Mouse (Mus musculus): ENCODE results near the gene Oxct1. TPM values are rescaled to one million over a fixed set of nuclear protein-coding genes. Genes with fewer than 3 reads are reported as not detected.

Gene Oxct1
- polyA plus RNA-seq, 1 experiment from 2014 or later = 251 TPM

DNA sequence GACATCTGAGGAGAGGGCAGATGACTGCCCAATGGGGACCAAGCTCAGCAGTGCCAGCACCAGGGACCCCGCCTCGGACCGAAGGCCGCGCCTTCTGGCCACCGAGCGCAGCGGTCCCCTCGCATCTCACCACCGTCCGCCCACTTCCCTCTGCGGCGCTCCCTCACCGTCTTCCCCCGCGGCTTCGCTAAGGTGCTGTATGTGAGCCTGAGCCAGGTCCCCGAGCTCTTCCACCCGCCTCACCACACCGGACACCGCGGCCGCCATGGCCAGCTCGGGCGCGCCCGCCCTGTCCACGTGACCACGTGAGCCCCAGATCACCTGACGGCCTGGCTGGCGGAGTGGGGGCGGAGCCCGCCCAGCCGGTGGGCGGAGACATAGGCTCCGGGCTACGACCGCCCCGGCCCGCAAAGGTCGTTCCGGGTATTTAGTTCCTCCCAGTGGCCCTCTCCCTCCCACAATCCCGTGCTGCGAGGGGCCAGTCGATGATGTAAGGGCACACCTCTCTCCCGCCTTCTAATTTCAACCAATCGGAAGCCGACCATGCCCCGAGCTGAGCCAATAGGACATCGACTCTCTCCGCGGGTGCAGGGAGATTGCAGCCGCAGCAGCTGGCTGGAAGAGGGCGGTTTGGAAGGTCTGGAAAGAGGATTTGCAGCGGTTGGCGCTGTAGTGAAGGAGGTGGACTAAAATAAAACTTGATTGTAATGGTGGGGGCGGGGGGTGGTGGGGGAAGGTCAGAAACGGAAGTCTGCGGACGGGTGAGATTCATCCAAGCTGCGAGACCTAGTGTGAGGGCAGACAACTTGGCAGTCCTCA, 30.5 kb upstream of the Oxct1 start, which contains the start of gene AW549877:
Gene AW549877 (minus strand): TSS at position 297 of the 819 bp plus-strand sequence.
- Histone ChIP-seq H3K9ac (ENCODE audit: low read length) (peak within 1 kb of the TSS; percentile 89), H3K4me3 (replicated peaks; ENCODE audit: low read length) (peak within 1 kb of the TSS; percentile 91), H3K27me3 (ENCODE audit: control insufficient read depth, insufficient read depth, low read length) (no peaks in the 10 kb centered on the region), H3K9me3 (replicated peaks; ENCODE audit: control insufficient read depth, low read length) (no peaks in the 10 kb centered on the region), H3K27ac (ENCODE audit: low read length) (peak within 1 kb of the TSS; percentile 97), H3K4me2 (ENCODE audit: low read depth, low read length) (peak within 1 kb of the TSS; percentile 88), H3K4me1 (ENCODE audit: control insufficient read depth, insufficient read depth, low read length) (peaks cover 8% of the 10 kb centered on the region; the same call in 1 of the 2 replicates), H3K36me3 (ENCODE audit: control insufficient read depth, insufficient read depth, low read length) (peaks cover 9% of the 10 kb centered on the region)
- peak; percentile 99 for ATAC-seq (ENCODE audit: insufficient read depth, low FRiP score)
- WGBS = under 1% methylated on average over 61 of the region's 61 CpGs

DNA sequence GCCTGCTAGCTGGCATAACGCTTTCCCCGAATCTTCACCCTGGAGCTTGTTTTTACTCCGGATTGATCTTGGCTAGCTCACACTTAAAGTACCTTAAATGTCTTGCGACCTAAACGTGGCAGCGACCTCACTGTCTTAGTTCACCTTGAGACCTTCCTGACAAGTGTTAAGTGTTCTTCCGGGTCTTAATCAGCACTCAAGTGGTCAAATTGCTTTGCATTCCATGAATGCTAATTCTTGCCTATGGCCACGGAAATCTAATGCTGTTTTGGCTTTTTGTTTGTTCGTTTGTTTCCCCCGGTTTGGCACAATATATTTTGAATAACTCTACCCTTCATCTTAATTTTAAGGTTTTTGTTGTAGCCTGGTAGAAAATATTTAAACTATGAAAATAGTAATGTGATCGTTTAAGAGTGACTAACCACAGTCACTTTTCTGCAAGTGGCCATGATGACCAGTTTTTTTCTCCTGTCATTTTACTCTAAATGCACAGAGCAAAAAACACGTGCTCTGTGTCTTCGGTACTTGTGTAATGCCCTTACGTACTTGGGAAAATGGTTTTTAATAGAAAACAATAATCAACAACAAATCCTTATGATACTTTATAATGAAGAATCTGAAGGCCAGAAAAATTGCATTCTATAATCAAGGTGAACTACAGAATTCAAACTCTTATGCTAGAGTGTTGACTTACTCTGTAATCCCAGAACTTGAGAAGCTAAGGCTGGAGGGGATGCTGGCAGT, 29.7 kb upstream of the Oxct1 start:
- Histone ChIP-seq H3K4me2 (ENCODE audit: low read depth, low read length) (peak overlapping the region; percentile 88), H3K4me3 (replicated peaks; ENCODE audit: low read length) (peak overlapping the region; percentile 91), H3K27me3 (ENCODE audit: control insufficient read depth, insufficient read depth, low read length) (no peaks in the 10 kb centered on the region), H3K27ac (ENCODE audit: low read length) (peak overlapping the region; percentile 96), H3K9ac (ENCODE audit: low read length) (peak overlapping the region; percentile 80), H3K36me3 (ENCODE audit: control insufficient read depth, insufficient read depth, low read length) (peaks cover 6% of the 10 kb centered on the region), H3K9me3 (replicated peaks; ENCODE audit: control insufficient read depth, low read length) (no peaks in the 10 kb centered on the region), H3K4me1 (ENCODE audit: control insufficient read depth, insufficient read depth, low read length) (peaks cover 8% of the 10 kb centered on the region; the same call in 1 of the 2 replicates)
- 18% methylated on average over 14 of the region's 14 CpGs for WGBS
- peak; percentile 0; the same call in 1 of the 2 replicates for ATAC-seq (ENCODE audit: insufficient read depth, low FRiP score)

DNA sequence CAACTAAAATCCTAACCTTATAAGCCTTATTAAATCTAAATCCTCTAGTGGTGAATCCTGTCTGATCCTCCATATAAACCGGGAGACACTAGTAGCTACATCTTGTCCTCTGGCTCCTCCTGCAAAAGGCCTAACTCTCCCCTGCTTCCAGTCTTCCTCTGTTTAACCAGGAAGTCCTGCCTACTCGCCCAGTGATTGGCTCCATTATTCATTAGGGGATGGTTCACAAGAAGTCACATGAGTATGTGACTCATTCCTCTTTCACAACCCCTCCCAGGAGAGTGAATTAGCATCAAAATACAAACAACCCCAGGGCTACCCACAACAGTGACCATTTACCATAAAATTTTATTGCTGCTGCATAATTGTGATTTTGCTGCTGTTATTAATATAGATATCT, 27.0 kb upstream of the Oxct1 start:
- no peaks in the 10 kb centered on the region for H3K36me3 ChIP-seq (ENCODE audit: control insufficient read depth, insufficient read depth, low read length)
- H3K9me3 ChIP-seq (replicated peaks; ENCODE audit: control insufficient read depth, low read length) = no peaks in the 10 kb centered on the region
- H3K9ac ChIP-seq (ENCODE audit: low read length) = no peak overlapping the region
- H3K27me3 ChIP-seq (ENCODE audit: control insufficient read depth, insufficient read depth, low read length) = no peaks in the 10 kb centered on the region
- WGBS = 61% methylated on average over 2 of the region's 2 CpGs
- H3K4me2 ChIP-seq (ENCODE audit: low read depth, low read length) = no peak overlapping the region
- no peak for ATAC-seq (ENCODE audit: insufficient read depth, low FRiP score)
- no peak overlapping the region for H3K4me3 ChIP-seq (replicated peaks; ENCODE audit: low read length)
- no peak overlapping the region for H3K27ac ChIP-seq (ENCODE audit: low read length)
- peaks cover 4% of the 10 kb centered on the region; the same call in 1 of the 2 replicates for H3K4me1 ChIP-seq (ENCODE audit: control insufficient read depth, insufficient read depth, low read length)

DNA sequence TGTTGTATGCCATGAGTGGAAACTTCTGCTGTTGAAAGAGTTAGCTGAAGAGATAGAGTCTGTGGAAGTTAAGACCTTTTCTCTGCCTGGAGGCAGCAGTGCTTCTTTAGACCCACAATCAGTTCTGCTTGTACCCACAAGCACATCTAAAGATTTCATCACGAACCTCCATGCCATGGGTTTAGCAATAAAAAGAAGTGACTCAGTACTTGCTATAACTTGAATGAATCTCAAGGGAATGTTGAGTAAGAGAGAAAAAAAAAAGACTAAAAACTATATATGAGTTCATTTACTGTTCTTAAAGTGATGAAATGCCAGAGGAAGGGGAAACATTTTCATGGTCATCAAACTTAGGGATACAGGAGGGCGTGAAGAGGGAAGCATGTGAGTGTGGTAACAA, 25.6 kb upstream of the Oxct1 start:
- WGBS = 86% methylated on average over 2 of the region's 2 CpGs

DNA sequence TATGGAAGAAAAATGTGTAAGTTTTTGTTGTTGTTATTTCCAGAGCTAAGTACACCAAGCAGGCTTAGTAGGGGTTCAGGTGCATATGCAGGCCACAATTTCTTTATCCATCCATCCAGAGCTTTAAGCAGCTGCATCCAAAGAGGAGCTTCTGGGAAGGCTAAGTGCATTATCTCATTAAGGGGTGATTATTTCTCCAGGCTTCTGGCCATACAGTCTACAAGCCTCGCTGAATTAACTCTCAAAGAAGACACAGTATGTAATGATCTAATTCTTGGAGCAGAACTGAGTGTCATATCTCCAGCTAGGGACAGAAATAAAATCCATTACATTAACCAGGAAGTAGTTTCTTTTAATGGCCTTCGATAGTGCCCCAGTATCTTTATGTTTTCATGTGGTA, 12.3 kb upstream of the Oxct1 start:
- H3K36me3 ChIP-seq (ENCODE audit: control insufficient read depth, insufficient read depth, low read length) = no peaks in the 10 kb centered on the region
- no peaks in the 10 kb centered on the region for H3K4me1 ChIP-seq (ENCODE audit: control insufficient read depth, insufficient read depth, low read length)
- H3K9ac ChIP-seq (ENCODE audit: low read length) = no peak overlapping the region
- H3K27ac ChIP-seq (ENCODE audit: low read length) = no peak overlapping the region
- no peak overlapping the region for H3K4me3 ChIP-seq (replicated peaks; ENCODE audit: low read length)
- no peaks in the 10 kb centered on the region for H3K9me3 ChIP-seq (replicated peaks; ENCODE audit: control insufficient read depth, low read length)
- no peak overlapping the region for H3K4me2 ChIP-seq (ENCODE audit: low read depth, low read length)
- 69% methylated on average over 2 of the region's 2 CpGs for WGBS
- no peaks in the 10 kb centered on the region for H3K27me3 ChIP-seq (ENCODE audit: control insufficient read depth, insufficient read depth, low read length)
- ATAC-seq (ENCODE audit: insufficient read depth, low FRiP score) = no peak

More for the DNA sequence above, 25.6 kb upstream of the Oxct1 start:
- no peak for ATAC-seq (ENCODE audit: insufficient read depth, low FRiP score)
- Histone ChIP-seq H3K4me2 (ENCODE audit: low read depth, low read length) (no peak overlapping the region), H3K27me3 (ENCODE audit: control insufficient read depth, insufficient read depth, low read length) (no peaks in the 10 kb centered on the region), H3K9ac (ENCODE audit: low read length) (no peak overlapping the region), H3K9me3 (replicated peaks; ENCODE audit: control insufficient read depth, low read length) (peaks cover 7% of the 10 kb centered on the region; the same call in 1 of the 2 replicates), H3K27ac (ENCODE audit: low read length) (no peak overlapping the region), H3K36me3 (ENCODE audit: control insufficient read depth, insufficient read depth, low read length) (no peaks in the 10 kb centered on the region), H3K4me1 (ENCODE audit: control insufficient read depth, insufficient read depth, low read length) (no peaks in the 10 kb centered on the region), H3K4me3 (replicated peaks; ENCODE audit: low read length) (no peak overlapping the region)

DNA sequence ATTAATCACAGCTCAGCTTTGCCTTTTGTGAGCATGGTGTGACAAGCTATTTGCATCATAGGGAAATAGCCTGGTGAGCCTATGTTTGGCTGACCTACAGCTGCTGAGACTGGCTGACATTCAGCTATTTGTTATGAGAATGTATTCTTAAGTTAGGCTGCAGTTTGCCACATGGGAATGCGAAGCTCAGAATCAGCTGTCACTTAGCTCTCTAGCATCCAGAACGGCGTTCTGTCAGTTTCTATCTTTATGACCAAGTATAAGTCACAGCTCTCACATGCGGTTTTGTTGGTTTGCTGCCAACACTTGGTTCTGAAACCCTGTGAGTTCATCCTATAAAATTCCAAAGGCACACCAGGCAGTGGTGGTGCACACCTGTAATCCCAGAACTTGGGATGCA, 5.5 kb upstream of the Oxct1 start:
- no peak for ATAC-seq (ENCODE audit: insufficient read depth, low FRiP score)
- Histone ChIP-seq H3K27ac (ENCODE audit: low read length) (no peak overlapping the region), H3K27me3 (ENCODE audit: control insufficient read depth, insufficient read depth, low read length) (no peaks in the 10 kb centered on the region), H3K4me2 (ENCODE audit: low read depth, low read length) (no peak overlapping the region), H3K4me1 (ENCODE audit: control insufficient read depth, insufficient read depth, low read length) (peaks cover 7% of the 10 kb centered on the region; the same call in 1 of the 2 replicates), H3K36me3 (ENCODE audit: control insufficient read depth, insufficient read depth, low read length) (no peaks in the 10 kb centered on the region), H3K9me3 (replicated peaks; ENCODE audit: control insufficient read depth, low read length) (no peaks in the 10 kb centered on the region), H3K4me3 (replicated peaks; ENCODE audit: low read length) (no peak overlapping the region), H3K9ac (ENCODE audit: low read length) (no peak overlapping the region)
- 62% methylated on average over 4 of the region's 4 CpGs for WGBS

DNA sequence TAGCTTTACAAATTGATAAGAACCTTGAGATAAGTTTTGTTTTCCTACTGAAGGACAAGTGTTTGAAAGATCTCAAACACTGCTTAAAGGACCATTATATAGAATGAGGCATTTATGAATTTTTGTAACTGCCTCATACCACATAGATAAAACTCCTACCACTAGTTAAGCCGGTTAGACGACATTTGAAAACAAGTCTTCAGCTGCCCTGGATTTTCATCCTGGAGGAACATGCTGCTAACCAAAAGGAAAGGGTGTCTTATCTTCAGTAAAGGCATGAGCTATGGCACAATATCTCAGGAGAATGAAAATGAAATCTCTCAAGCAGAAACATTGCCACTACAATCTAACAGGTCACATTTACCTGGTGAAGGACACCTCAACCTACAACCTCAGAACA, 2.4 kb upstream of the Oxct1 start:
- H3K27me3 ChIP-seq (ENCODE audit: control insufficient read depth, insufficient read depth, low read length) = no peaks in the 10 kb centered on the region
- H3K4me3 ChIP-seq (replicated peaks; ENCODE audit: low read length) = no peak overlapping the region
- no peak for ATAC-seq (ENCODE audit: insufficient read depth, low FRiP score)
- peak overlapping the region; percentile 60; the same call in 1 of the 2 replicates for H3K27ac ChIP-seq (ENCODE audit: low read length)
- 60% methylated on average over 2 of the region's 2 CpGs for WGBS
- H3K9ac ChIP-seq (ENCODE audit: low read length) = no peak overlapping the region
- H3K9me3 ChIP-seq (replicated peaks; ENCODE audit: control insufficient read depth, low read length) = no peaks in the 10 kb centered on the region
- peaks cover 7% of the 10 kb centered on the region; the same call in 1 of the 2 replicates for H3K4me1 ChIP-seq (ENCODE audit: control insufficient read depth, insufficient read depth, low read length)
- H3K4me2 ChIP-seq (ENCODE audit: low read depth, low read length) = no peak overlapping the region
- H3K36me3 ChIP-seq (ENCODE audit: control insufficient read depth, insufficient read depth, low read length) = no peaks in the 10 kb centered on the region

DNA sequence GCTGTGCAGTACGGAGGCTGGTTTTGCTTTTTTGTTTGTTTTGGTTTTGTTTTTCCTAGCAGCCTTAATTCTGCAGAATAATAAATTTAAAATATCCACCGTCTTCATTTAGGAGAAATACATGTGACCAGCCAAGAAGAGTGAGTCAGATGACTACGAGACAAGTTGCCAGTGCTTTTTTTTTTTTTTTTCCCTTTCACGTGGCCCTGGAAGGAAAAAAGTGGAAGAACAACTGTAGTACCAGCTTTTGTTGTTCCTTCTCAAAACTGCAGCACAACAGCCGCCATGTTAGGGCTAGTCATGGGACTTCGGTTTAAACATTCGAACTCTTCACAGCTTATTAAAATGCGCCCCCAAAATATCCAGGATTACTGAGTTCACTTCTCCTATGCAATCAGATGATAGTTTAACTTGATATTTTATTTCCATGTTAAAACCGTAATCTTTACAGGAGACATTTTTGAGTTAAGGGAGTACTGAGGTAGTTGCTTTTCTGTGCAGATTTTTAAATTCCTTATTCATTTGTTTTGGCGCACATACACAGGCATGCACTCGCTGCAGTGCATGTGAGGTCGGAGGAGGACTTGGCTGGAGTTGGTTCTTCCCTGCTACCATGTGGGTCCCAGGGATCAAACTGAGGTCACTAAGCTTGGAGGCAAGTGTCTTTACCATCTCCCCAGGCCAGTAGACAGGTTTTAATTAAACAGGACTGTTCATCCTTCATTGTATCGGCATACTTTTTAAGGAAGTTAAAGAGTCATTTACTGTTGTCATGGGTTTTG, 1.3 kb upstream of the Oxct1 start:
- Histone ChIP-seq H3K9ac (ENCODE audit: low read length) (no peak overlapping the region), H3K9me3 (replicated peaks; ENCODE audit: control insufficient read depth, low read length) (no peaks in the 10 kb centered on the region), H3K27me3 (ENCODE audit: control insufficient read depth, insufficient read depth, low read length) (no peaks in the 10 kb centered on the region), H3K27ac (ENCODE audit: low read length) (no peak overlapping the region), H3K4me1 (ENCODE audit: control insufficient read depth, insufficient read depth, low read length) (peaks cover 7% of the 10 kb centered on the region; the same call in 1 of the 2 replicates), H3K4me3 (replicated peaks; ENCODE audit: low read length) (no peak overlapping the region), H3K4me2 (ENCODE audit: low read depth, low read length) (no peak overlapping the region), H3K36me3 (ENCODE audit: control insufficient read depth, insufficient read depth, low read length) (no peaks in the 10 kb centered on the region)
- 77% methylated on average over 13 of the region's 13 CpGs for WGBS
- ATAC-seq (ENCODE audit: insufficient read depth, low FRiP score) = no peak
